Mouse (Mus musculus) heart, embryonic 15.5 days (tissue): ENCODE data around the gene Gatad2b. TPM values are rescaled to one million over a fixed set of nuclear protein-coding genes. Genes with fewer than 3 reads are reported as not detected.
A peak's percentile ranks its signal among the peaks of the same experiment; 100 is the strongest.

ENCODE experiments used
- ATAC-seq: fragments of 200-750 bp; cut with Nextera tagmentation; replicated peaks from 2 replicates; pipeline ENCODE4 v1.8.0; 2017; ENCODE audit warnings: low read depth, moderate TSS enrichment; ENCODE audit not compliant: insufficient number of reproducible peaks, insufficient read depth, low FRiP score
- H3K27ac ChIP-seq: fragments of 300-500 bp; sonication (generic); 2 replicates; pipeline ENCODE4 v1.5.1; 2015; ENCODE audit warnings: mild to moderate bottlenecking, inconsistent platforms
- H3K27me3 ChIP-seq: fragments of 300-500 bp; sonication (generic); 2 replicates; pipeline ENCODE4 v1.6.1; 2015; ENCODE audit warnings: inconsistent platforms
- H3K36me3 ChIP-seq: fragments of 300-500 bp; sonication (generic); 2 replicates; pipeline ENCODE4 v1.6.1; 2015; ENCODE audit warnings: mild to moderate bottlenecking, inconsistent platforms
- H3K4me1 ChIP-seq: fragments of 300-500 bp; sonication (generic); replicated peaks from 2 replicates; pipeline ENCODE4 v1.6.1; 2015; ENCODE audit warnings: inconsistent platforms
- H3K4me2 ChIP-seq: fragments of 300-500 bp; sonication (generic); 2 replicates; pipeline ENCODE4 v1.6.1; 2015; ENCODE audit warnings: inconsistent platforms, mild to moderate bottlenecking, moderate library complexity
- H3K4me3 ChIP-seq: fragments of 300-500 bp; sonication (generic); 2 replicates; pipeline ENCODE4 v1.5.1; 2015; ENCODE audit warnings: mild to moderate bottlenecking, inconsistent platforms
- H3K9ac ChIP-seq: fragments of 300-500 bp; sonication (generic); 2 replicates; pipeline ENCODE4 v1.6.1; 2015; ENCODE audit warnings: mild to moderate bottlenecking, inconsistent platforms
- H3K9me3 ChIP-seq: fragments of 300-500 bp; sonication (generic); replicated peaks from 2 replicates; pipeline ENCODE4 v1.6.1; 2016; ENCODE audit warnings: inconsistent platforms
- WGBS: fragments of 180-500 bp; shearing (Covaris S2); methylation state at CpG from one replicate; pipeline ENCODE4 v1.1.7; 2015; ENCODE audit warnings: mixed read lengths; 5-methylcytosine and 5-hydroxymethylcytosine counted together
- polyA plus RNA-seq: library from polyadenylated mRNA; unstranded; fragments of >200 nt; fragmentation: Nextera tagmentation; extraction: Ambion mirVana; gene quantifications from 2 replicates; pipeline ENCODE4 v1.2.1, GENCODE M21; 2015

Gene Gatad2b
- polyA plus RNA-seq, 1 experiment from 2014 or later = 7.1 TPM

DNA sequence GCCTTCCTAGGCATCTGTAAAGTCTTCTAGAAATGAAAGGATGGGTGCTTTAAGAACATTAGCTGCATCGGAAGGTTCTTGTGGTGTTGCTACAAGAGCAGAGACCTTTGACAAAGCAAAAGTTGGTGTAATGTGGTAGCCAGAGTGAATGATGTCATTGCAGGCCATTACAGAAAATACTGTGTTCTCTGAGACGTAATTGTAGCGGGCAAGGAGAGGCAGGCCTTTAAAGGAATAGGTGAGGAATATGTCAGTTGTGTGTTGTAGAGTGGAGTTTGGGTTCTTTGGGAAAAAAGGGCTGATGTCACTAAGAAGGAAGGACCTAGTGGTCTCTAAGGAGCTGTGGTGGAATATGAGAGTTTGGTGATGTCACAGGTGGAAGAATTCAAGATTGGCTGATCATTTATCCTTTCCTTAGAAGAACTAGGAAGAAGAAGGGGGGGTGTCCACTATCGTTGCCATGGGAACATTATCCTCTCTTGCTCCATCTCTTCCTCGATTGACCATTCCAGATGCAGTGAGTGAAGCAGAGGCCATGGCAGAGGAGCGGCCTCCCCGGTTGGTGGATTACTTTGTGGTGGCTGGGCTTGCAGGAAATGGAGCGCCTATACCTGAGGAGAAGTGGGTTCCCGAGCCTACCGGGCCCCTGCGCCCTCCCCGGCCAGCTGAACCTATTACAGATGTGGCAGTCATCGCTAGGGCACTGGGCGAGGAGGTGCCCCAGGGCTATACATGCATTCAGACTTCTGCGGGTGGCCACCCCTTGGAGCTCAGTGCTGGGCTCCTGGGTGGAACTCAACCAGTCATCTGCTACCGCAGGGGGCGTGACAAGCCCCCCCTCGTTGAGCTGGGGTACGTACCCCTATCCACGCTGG, 25.8 kb upstream of the Gatad2b start:
- Histone ChIP-seq H3K4me2 (peak overlapping the region; percentile 89), H3K27ac (peak overlapping the region; percentile 100), H3K4me3 (peak overlapping the region; percentile 79), H3K4me1 (peaks cover 20% of the 10 kb centered on the region), H3K9me3 (no peaks in the 10 kb centered on the region), H3K27me3 (no peaks in the 10 kb centered on the region), H3K36me3 (peaks cover 32% of the 10 kb centered on the region), H3K9ac (no peak overlapping the region)
- WGBS = 92% methylated on average over 20 of the region's 20 CpGs
- no peak for ATAC-seq

DNA sequence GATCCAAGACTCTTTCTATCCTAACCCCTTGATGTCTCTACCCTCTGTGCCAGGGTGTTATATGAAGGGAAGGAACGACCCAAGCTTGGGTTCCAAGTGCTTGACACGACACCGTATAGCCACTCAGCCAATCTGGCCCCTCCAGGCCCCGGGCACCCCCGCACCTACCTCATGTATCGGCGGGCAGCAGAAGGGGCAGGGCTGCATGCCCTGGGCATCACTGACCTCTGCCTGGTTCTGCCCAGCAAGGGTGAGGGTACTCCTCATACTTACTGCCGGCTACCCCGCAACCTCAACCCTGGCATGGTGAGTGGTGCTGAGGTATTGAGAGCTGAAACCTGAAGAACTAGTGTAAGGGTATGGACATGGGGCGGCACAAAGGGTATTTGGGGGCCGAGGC, 24.8 kb upstream of the Gatad2b start:
- H3K27me3 ChIP-seq = no peaks in the 10 kb centered on the region
- no peak overlapping the region for H3K4me3 ChIP-seq
- no peak overlapping the region for H3K27ac ChIP-seq
- H3K4me1 ChIP-seq = peaks cover 20% of the 10 kb centered on the region
- ATAC-seq = no peak
- peaks cover 30% of the 10 kb centered on the region for H3K36me3 ChIP-seq
- H3K9me3 ChIP-seq = no peaks in the 10 kb centered on the region
- H3K9ac ChIP-seq = no peak overlapping the region
- no peak overlapping the region for H3K4me2 ChIP-seq
- WGBS = 93% methylated on average over 11 of the region's 11 CpGs

DNA sequence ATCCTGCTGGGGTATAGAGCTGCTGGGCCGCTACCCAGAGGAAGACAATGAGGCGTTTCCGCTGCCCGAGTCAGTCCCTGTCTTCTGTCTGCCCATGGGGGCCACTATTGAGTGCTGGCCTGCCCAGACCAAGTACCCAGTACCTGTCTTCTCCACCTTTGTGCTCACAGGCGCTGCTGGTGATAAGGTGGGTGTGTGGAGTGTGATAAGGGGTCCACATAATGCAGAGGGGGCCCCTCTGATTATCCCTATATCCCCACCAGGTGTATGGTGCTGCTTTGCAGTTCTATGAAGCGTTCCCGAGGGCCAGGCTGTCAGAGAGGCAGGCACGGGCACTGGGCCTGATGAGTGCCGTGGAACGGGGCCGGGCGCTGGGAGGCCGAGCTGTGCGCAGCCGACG, 24.0 kb upstream of the Gatad2b start:
- Histone ChIP-seq H3K4me3 (no peak overlapping the region), H3K27ac (no peak overlapping the region), H3K9ac (no peak overlapping the region), H3K4me1 (peaks cover 20% of the 10 kb centered on the region), H3K36me3 (peaks cover 30% of the 10 kb centered on the region; the same call in 1 of the 2 replicates), H3K27me3 (no peaks in the 10 kb centered on the region), H3K9me3 (no peaks in the 10 kb centered on the region), H3K4me2 (no peak overlapping the region)
- ATAC-seq = no peak
- 84% methylated on average over 16 of the region's 16 CpGs for WGBS

DNA sequence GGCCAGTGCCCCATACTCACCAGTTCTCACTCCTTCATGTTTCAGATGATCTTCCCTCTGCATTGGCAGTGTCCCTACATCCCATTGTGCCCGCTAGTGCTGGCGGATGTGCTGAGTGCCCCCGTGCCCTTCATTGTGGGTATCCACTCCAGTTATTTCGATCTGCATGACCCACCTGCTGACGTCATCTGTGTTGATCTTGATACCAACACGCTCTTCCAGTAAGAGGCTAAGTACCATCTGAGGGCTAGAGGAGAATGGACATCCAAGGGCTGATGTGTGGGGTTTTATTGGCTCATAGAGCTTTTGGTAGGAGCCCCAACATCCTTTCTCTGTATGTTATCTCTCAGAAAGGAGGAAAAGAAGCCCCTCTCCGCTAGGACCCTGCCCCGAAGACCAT, 22.2 kb upstream of the Gatad2b start:
- H3K9ac ChIP-seq = no peak overlapping the region
- H3K9me3 ChIP-seq = no peaks in the 10 kb centered on the region
- H3K4me3 ChIP-seq = no peak overlapping the region
- H3K27ac ChIP-seq = no peak overlapping the region
- H3K4me1 ChIP-seq = peaks cover 18% of the 10 kb centered on the region
- ATAC-seq = no peak
- H3K27me3 ChIP-seq = no peaks in the 10 kb centered on the region
- H3K4me2 ChIP-seq = no peak overlapping the region
- peaks cover 38% of the 10 kb centered on the region for H3K36me3 ChIP-seq
- WGBS = 89% methylated on average over 8 of the region's 8 CpGs

DNA sequence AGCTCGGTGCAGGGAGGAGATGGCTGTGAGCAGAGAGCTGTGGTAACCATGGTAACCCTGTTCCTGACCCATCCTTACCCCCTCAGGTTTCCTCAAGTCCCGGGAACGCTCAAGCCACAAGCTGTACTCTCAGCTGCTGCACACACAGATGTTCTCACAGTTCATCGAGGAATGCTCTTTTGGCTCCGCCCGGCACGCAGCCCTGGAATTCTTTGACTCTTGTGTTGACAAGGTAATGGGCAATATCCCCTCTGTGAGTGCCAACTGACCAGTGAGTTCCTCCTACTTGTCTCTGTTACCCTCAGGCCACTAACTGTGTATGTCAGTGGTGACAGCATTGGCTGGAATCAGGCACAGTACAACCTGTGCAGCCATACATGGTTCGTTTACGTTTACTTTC, 20.8 kb upstream of the Gatad2b start:
- Histone ChIP-seq H3K9ac (no peak overlapping the region), H3K27ac (no peak overlapping the region), H3K36me3 (peaks cover 49% of the 10 kb centered on the region), H3K4me2 (no peak overlapping the region), H3K9me3 (no peaks in the 10 kb centered on the region), H3K27me3 (no peaks in the 10 kb centered on the region), H3K4me3 (no peak overlapping the region), H3K4me1 (peaks cover 5% of the 10 kb centered on the region)
- WGBS = 67% methylated on average over 9 of the region's 9 CpGs
- ATAC-seq = no peak

DNA sequence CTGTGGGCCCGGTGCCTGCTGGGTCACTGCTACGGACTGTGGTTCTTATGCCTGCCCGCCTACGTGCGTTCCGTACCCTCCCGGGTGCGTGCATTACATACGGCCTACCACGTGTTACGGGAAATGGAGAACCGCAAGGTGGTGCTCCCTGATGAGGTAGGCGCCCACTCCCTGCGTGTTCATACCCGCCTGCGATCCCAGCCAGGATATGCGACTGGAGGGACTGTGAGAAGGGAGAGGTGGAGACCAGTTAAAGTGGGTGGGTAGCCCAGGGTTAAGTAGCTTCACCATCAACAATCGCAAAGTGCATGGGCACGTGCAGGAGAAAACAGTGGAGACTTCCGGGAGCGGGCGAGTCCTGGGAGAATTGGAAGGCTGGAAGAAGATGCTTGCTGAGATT, 19.1 kb upstream of the Gatad2b start:
- 0 out of 2 replicates have a peak, but pooled peaks cover 3% of the 10 kb centered on the region for H3K4me1 ChIP-seq
- no peak for ATAC-seq
- no peaks in the 10 kb centered on the region for H3K27me3 ChIP-seq
- no peaks in the 10 kb centered on the region for H3K9me3 ChIP-seq
- WGBS = 92% methylated on average over 22 of the region's 22 CpGs
- H3K9ac ChIP-seq = no peak overlapping the region
- peaks cover 61% of the 10 kb centered on the region for H3K36me3 ChIP-seq
- no peak overlapping the region for H3K4me2 ChIP-seq
- H3K4me3 ChIP-seq = no peak overlapping the region
- no peak overlapping the region for H3K27ac ChIP-seq

DNA sequence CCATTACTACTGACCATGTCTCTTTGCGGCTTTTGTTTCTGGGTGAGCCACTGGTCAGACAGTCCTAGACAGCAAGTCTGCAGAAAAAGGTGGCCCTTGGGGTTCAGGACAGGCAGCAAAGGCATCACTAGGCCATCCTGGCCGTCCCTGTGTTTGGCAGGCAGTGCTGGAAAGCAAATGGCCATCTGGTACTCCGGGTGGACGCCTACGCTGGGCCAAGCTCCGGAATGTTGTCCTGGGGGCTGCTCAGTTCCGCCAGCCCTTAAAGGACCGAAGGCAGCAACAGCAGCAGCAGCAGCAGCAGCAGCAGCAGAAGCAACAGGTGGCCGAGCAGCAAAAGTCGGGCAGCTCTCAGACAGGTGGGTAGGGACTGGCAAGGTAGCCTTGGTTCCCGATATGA, 17.7 kb upstream of the Gatad2b start:
- 0 out of 2 replicates have a peak, but pooled peaks cover 3% of the 10 kb centered on the region for H3K4me1 ChIP-seq
- no peaks in the 10 kb centered on the region for H3K9me3 ChIP-seq
- H3K4me2 ChIP-seq = no peak overlapping the region
- no peak overlapping the region for H3K9ac ChIP-seq
- no peak overlapping the region for H3K27ac ChIP-seq
- H3K4me3 ChIP-seq = no peak overlapping the region
- H3K27me3 ChIP-seq = no peaks in the 10 kb centered on the region
- no peak for ATAC-seq
- WGBS = 90% methylated on average over 11 of the region's 11 CpGs
- H3K36me3 ChIP-seq = peaks cover 76% of the 10 kb centered on the region

DNA sequence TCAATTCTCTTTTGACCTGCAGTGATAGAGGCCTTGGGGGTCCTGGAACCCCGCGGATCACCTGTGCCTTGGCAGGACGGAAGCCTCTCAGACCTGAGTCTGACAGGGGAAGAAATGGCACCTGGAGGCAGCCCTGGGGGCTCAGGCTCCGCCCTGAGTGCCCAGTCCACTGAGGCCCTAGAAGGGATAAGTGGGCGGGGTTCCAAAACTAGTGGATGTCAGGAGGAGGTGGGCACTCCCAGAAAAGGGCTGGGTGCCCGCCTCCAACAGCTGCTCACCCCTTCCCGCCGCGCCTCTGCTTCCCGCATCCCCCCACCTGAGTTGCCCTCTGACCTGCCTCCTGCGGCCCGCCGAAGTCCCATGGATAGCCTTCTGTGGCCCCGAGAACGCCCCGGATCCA, 16.1 kb upstream of the Gatad2b start:
- no peak overlapping the region for H3K4me2 ChIP-seq
- H3K4me1 ChIP-seq = 0 out of 2 replicates have a peak, but pooled peaks cover 3% of the 10 kb centered on the region
- no peaks in the 10 kb centered on the region for H3K9me3 ChIP-seq
- H3K9ac ChIP-seq = no peak overlapping the region
- 44% methylated on average over 16 of the region's 16 CpGs for WGBS
- ATAC-seq = no peak
- no peak overlapping the region for H3K27ac ChIP-seq
- no peak overlapping the region for H3K4me3 ChIP-seq
- H3K27me3 ChIP-seq = no peaks in the 10 kb centered on the region
- peaks cover 72% of the 10 kb centered on the region for H3K36me3 ChIP-seq

DNA sequence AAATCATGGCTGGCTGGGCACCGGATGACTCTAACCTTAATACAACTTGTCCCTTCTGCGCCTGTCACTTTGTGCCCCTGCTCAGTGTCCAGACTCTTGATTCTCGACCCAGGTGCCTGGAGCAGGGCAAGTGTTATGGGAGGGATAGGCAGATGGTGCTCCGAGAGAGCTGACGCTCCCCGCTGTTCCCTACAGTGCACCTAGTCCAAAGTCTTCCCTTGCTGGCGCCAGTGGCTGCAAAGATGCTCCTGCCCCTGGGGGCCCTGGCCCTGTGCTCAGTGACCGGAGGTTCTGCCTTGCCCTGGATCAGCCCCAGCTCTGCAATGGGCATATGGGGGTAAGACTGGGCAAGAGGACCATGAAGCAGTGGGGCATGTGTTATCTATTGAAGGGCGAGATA, 15.2 kb upstream of the Gatad2b start:
- Histone ChIP-seq H3K9me3 (no peaks in the 10 kb centered on the region), H3K27ac (no peak overlapping the region), H3K36me3 (peaks cover 66% of the 10 kb centered on the region), H3K4me3 (no peak overlapping the region), H3K4me2 (no peak overlapping the region), H3K4me1 (0 out of 2 replicates have a peak, but pooled peaks cover 3% of the 10 kb centered on the region), H3K27me3 (no peaks in the 10 kb centered on the region), H3K9ac (no peak overlapping the region)
- WGBS = 85% methylated on average over 9 of the region's 9 CpGs
- no peak for ATAC-seq

DNA sequence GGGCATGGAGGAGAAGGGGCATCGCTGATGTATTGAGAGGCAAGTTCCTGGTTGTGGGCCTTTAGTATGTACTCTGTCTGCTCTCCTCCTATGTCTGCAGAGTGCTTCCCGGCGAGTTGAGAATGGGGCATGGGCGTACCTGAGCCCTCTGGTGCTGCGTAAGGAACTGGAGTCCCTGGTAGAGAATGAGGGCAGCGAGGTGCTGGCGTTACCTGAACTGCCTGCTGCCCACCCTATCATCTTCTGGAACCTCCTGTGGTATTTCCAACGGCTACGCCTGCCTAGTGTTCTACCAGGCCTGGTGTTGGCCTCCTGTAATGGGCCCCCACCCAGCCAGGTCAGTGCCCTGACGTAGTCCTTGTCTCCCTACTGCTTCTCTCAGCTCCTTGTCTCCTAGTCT, 14.8 kb upstream of the Gatad2b start:
- WGBS = 95% methylated on average over 10 of the region's 10 CpGs
- H3K4me2 ChIP-seq = no peak overlapping the region
- no peak overlapping the region for H3K9ac ChIP-seq
- no peaks in the 10 kb centered on the region for H3K9me3 ChIP-seq
- no peak overlapping the region for H3K4me3 ChIP-seq
- H3K27ac ChIP-seq = no peak overlapping the region
- 0 out of 2 replicates have a peak, but pooled peaks cover 3% of the 10 kb centered on the region for H3K4me1 ChIP-seq
- ATAC-seq = no peak
- H3K36me3 ChIP-seq = peaks cover 63% of the 10 kb centered on the region
- H3K27me3 ChIP-seq = no peaks in the 10 kb centered on the region

DNA sequence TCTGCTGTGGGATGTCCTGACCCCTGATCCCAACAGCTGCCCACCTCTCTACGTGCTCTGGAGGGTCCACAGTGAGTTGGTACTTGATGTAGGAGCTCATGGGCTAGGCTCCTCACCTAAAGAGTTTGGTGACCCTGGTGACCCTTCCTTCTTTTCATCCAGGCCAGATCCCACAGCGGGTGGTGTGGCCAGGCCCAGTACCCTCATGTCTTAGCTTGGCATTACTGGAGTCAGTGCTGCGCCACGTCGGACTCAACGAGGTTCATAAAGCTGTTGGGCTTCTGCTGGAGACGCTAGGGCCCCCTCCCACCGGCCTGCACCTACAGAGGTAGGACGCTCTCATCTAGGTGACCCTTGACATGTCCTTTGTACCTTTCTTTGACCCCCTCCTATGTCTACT, 13.8 kb upstream of the Gatad2b start:
- Histone ChIP-seq H3K27me3 (no peaks in the 10 kb centered on the region), H3K4me2 (no peak overlapping the region), H3K27ac (no peak overlapping the region), H3K9me3 (no peaks in the 10 kb centered on the region), H3K9ac (no peak overlapping the region), H3K36me3 (peaks cover 55% of the 10 kb centered on the region), H3K4me3 (no peak overlapping the region), H3K4me1 (0 out of 2 replicates have a peak, but pooled peaks cover 3% of the 10 kb centered on the region)
- 92% methylated on average over 9 of the region's 9 CpGs for WGBS
- ATAC-seq = no peak

DNA sequence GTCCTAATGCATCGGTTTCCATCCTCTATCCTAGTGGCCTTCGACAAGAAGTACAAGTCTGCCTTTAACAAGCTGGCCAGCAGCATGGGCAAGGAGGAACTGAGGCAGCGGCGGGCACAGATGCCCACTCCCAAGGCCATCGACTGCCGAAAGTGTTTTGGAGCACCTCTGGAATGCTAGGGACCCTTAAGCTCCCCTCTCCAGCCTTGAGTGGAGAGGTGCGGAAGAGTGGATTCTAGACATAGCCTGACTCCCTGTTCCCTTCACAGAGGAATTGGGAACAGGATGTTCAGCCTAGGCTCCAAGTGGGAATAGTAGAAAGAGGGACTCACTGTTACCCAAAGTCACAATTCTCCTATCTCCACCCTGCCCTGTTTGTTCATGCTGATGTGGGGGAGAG, 13.2 kb upstream of the Gatad2b start:
- WGBS = 92% methylated on average over 7 of the region's 7 CpGs
- Histone ChIP-seq H3K9me3 (no peaks in the 10 kb centered on the region), H3K27me3 (no peaks in the 10 kb centered on the region), H3K4me2 (no peak overlapping the region), H3K4me3 (no peak overlapping the region), H3K4me1 (0 out of 2 replicates have a peak, but pooled peaks cover 3% of the 10 kb centered on the region), H3K27ac (no peak overlapping the region), H3K9ac (no peak overlapping the region), H3K36me3 (peaks cover 53% of the 10 kb centered on the region)
- no peak for ATAC-seq
